Mouse (Mus musculus): Measurements from ENCODE around the gene Plxnb2. TPM values are rescaled to one million over a fixed set of nuclear protein-coding genes. Genes with fewer than 3 reads are reported as not detected.

The Plxnb2 gene
- total and polyA plus RNA-seq, 2 experiments from 2014 or later: 64.7 to 274 TPM

- H3K4me3 ChIP-seq (ENCODE audit: low read length): no peak overlapping the region
- no peaks in the 10 kb centered on the region for H3K27me3 ChIP-seq (ENCODE audit: insufficient read depth, low read length)
- DNase-seq (ENCODE audit: low spot score): no peak
- H3K9ac ChIP-seq (replicated peaks; ENCODE audit: low read length): no peak overlapping the region
- no peak for TF ChIP-seq CTCF (IDR thresholded peaks at IDR 0.05; ENCODE audit: low read depth)
- no peak overlapping the region for H3K4me2 ChIP-seq (ENCODE audit: low read depth, low read length)
- H3K36me3 ChIP-seq (ENCODE audit: insufficient read depth, low read length): no peaks in the 10 kb centered on the region
- ATAC-seq: no peak
- H3K4me1 ChIP-seq (ENCODE audit: insufficient read depth, low read length): peaks cover 12% of the 10 kb centered on the region
- H3K9me3 ChIP-seq (ENCODE audit: low read length): no peaks in the 10 kb centered on the region
- H3K27ac ChIP-seq: no peak overlapping the region
- WGBS: 94% methylated on average over 3 of the region's 3 CpGs
These were observed 49.3 kb downstream of the Plxnb2 start for GRCm38 (mm10) chr15:89131316-89131715.

GRCm38 (mm10) chr15:89130245-89130644 lies 50.3 kb downstream of the Plxnb2 start:
- Histone ChIP-seq H3K4me3 (ENCODE audit: low read length) (no peak overlapping the region), H3K9ac (replicated peaks; ENCODE audit: low read length) (no peak overlapping the region), H3K27ac (no peak overlapping the region), H3K36me3 (ENCODE audit: insufficient read depth, low read length) (no peaks in the 10 kb centered on the region), H3K27me3 (ENCODE audit: insufficient read depth, low read length) (no peaks in the 10 kb centered on the region), H3K4me1 (ENCODE audit: insufficient read depth, low read length) (peaks cover 12% of the 10 kb centered on the region), H3K4me2 (ENCODE audit: low read depth, low read length) (no peak overlapping the region), H3K9me3 (ENCODE audit: low read length) (no peaks in the 10 kb centered on the region)
- DNase-seq (ENCODE audit: low spot score) (no peak), ATAC-seq (no peak)
- TF ChIP-seq CTCF (IDR thresholded peaks at IDR 0.05; ENCODE audit: low read depth): no peak

GRCm38 (mm10) chr15:89128382-89129350 lies 51.9 kb downstream of the Plxnb2 start, which contains the start of gene Hdac10:
Gene Hdac10 (minus strand): TSS chr15:89128700.
- Histone ChIP-seq H3K27ac (peak within 1 kb of the TSS; percentile 76), H3K9ac (replicated peaks; ENCODE audit: low read length) (peak within 1 kb of the TSS; percentile 63), H3K27me3 (ENCODE audit: insufficient read depth, low read length) (no peaks in the 10 kb centered on the region), H3K4me3 (ENCODE audit: low read length) (peak within 1 kb of the TSS; percentile 58), H3K9me3 (ENCODE audit: low read length) (no peaks in the 10 kb centered on the region), H3K4me2 (ENCODE audit: low read depth, low read length) (peak within 1 kb of the TSS; percentile 78), H3K36me3 (ENCODE audit: insufficient read depth, low read length) (no peaks in the 10 kb centered on the region), H3K4me1 (ENCODE audit: insufficient read depth, low read length) (peaks cover 13% of the 10 kb centered on the region)
- peak; percentile 95 for TF ChIP-seq CTCF (IDR thresholded peaks at IDR 0.05; ENCODE audit: low read depth)
- WGBS: 3% methylated on average over 36 of the region's 36 CpGs
- DNase-seq (ENCODE audit: low spot score) (peak; percentile 91), ATAC-seq (peak; percentile 91)

GRCm38 (mm10) chr15:89127364-89127940 lies 53.1 kb downstream of the Plxnb2 start:
- 81% methylated on average over 8 of the region's 8 CpGs for WGBS
- no peak for ATAC-seq
- Histone ChIP-seq H3K27ac (peak overlapping the region; percentile 76; the same call in 1 of the 2 replicates), H3K4me1 (ENCODE audit: insufficient read depth, low read length) (peaks cover 16% of the 10 kb centered on the region), H3K36me3 (ENCODE audit: insufficient read depth, low read length) (no peaks in the 10 kb centered on the region), H3K4me2 (ENCODE audit: low read depth, low read length) (peak overlapping the region; percentile 78), H3K9ac (replicated peaks; ENCODE audit: low read length) (peak overlapping the region; percentile 63; the same call in 1 of the 2 replicates), H3K4me3 (ENCODE audit: low read length) (peak overlapping the region; percentile 58), H3K9me3 (ENCODE audit: low read length) (no peaks in the 10 kb centered on the region), H3K27me3 (ENCODE audit: insufficient read depth, low read length) (no peaks in the 10 kb centered on the region)
- no peak for DNase-seq (ENCODE audit: low spot score)
- no peak for TF ChIP-seq CTCF (IDR thresholded peaks at IDR 0.05; ENCODE audit: low read depth)

- Histone ChIP-seq H3K4me2 (ENCODE audit: low read depth, low read length) (no peak overlapping the region), H3K27ac (no peak overlapping the region), H3K27me3 (ENCODE audit: insufficient read depth, low read length) (no peaks in the 10 kb centered on the region), H3K4me3 (ENCODE audit: low read length) (no peak overlapping the region), H3K36me3 (ENCODE audit: insufficient read depth, low read length) (no peaks in the 10 kb centered on the region), H3K9ac (replicated peaks; ENCODE audit: low read length) (no peak overlapping the region), H3K4me1 (ENCODE audit: insufficient read depth, low read length) (peaks cover 23% of the 10 kb centered on the region), H3K9me3 (ENCODE audit: low read length) (no peaks in the 10 kb centered on the region)
- DNase-seq (ENCODE audit: low spot score) (no peak), ATAC-seq (no peak)
- 86% methylated on average over 8 of the region's 8 CpGs for WGBS
- no peak for TF ChIP-seq CTCF (IDR thresholded peaks at IDR 0.05; ENCODE audit: low read depth)
These were observed 54.0 kb downstream of the Plxnb2 start for GRCm38 (mm10) chr15:89126622-89127021.

- ATAC-seq (no peak), DNase-seq (ENCODE audit: low spot score) (no peak)
- Histone ChIP-seq H3K9ac (replicated peaks; ENCODE audit: low read length) (no peak overlapping the region), H3K4me2 (ENCODE audit: low read depth, low read length) (no peak overlapping the region), H3K4me1 (ENCODE audit: insufficient read depth, low read length) (peaks cover 33% of the 10 kb centered on the region), H3K4me3 (ENCODE audit: low read length) (no peak overlapping the region), H3K9me3 (ENCODE audit: low read length) (no peaks in the 10 kb centered on the region), H3K27me3 (ENCODE audit: insufficient read depth, low read length) (no peaks in the 10 kb centered on the region), H3K27ac (no peak overlapping the region), H3K36me3 (ENCODE audit: insufficient read depth, low read length) (no peaks in the 10 kb centered on the region)
- 98% methylated on average over 9 of the region's 9 CpGs for WGBS
- no peak for TF ChIP-seq CTCF (IDR thresholded peaks at IDR 0.05; ENCODE audit: low read depth)
These were observed 55.2 kb downstream of the Plxnb2 start for GRCm38 (mm10) chr15:89125351-89125750.

Measured in hindbrain, postnatal 0 days (tissue).